Mouse (Mus musculus) regulatory T cell (primary cell): ENCODE measurements around the gene Gstp3.

ENCODE experiments used
- in situ Hi-C: fragments of 300-600 bp; cut with MboI, MseI; formaldehyde crosslinking; loops from one replicate; pipeline ENCODE4 v1.15.1; 2025; ENCODE audit warnings: high pct_unique_total_duplicates

The Gstp3 gene

GRCm38 (mm10) chr19:4059069-4059740 is at the start of gene Gstp3:
Gene Gstp3, minus strand, starts transcription at chr19:4059569.
- in situ Hi-C loops = loop anchor here (5.0 kb wide), 1 partner anchor 33 kb away; no protein-coding TSS in a partner anchor

- in situ Hi-C loops = no loop called here
Observed at GRCm38 (mm10) chr19:4108535-4108934, 49.2 kb upstream of the Gstp3 start.

DNA sequence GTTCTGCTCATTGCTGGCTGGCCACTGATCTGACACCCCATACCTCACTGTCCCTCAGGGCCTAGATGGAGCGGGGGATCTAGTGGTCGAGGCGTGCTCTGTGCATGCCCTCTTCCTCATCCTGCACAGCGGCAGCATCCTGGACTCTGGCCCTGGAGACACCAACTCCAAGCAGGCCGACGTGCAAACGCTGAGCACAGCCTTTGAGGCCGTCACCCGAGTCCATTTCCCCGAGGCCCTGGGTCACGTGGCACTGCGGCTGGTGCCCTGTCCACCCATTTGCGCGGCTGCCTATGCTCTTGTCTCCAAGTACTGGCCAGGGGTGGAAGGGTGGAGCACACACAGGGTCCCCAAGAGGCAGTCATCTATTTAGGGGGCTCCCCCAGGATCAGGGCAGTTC is 47.3 kb upstream of the Gstp3 start:
- in situ Hi-C loops = no loop called here

GRCm38 (mm10) chr19:4104675-4105194 is 45.4 kb upstream of the Gstp3 start:
- in situ Hi-C loops = no loop called here

GRCm38 (mm10) chr19:4103792-4104191 is 44.4 kb upstream of the Gstp3 start:
- in situ Hi-C loops = no loop called here

- in situ Hi-C loops = no loop called here
Observed at GRCm38 (mm10) chr19:4103294-4103693, 43.9 kb upstream of the Gstp3 start.

GRCm38 (mm10) chr19:4102626-4103025 is 43.3 kb upstream of the Gstp3 start:
- in situ Hi-C loops = no loop called here

DNA sequence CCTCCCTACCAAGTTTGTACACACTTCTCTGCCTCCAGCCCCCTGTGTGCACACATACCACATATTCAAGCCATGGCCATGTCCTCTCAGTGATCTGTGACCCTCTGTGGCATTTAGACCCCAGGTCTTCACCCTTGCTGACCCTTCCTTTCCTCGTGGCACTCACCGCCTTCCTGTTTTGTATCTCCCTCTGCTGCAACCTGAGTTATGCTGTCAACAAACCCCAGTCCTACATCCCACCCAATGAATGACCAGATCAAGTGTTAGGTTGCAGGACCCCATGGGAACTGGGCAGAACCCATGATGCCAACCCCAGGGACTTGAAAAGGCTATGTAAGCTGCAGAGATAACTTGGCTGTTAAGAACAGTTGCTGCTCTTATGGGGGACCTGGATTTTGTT is 42.7 kb upstream of the Gstp3 start:
- in situ Hi-C loops = no loop called here

GRCm38 (mm10) chr19:4101466-4101865 is 42.1 kb upstream of the Gstp3 start:
- in situ Hi-C loops = no loop called here

DNA sequence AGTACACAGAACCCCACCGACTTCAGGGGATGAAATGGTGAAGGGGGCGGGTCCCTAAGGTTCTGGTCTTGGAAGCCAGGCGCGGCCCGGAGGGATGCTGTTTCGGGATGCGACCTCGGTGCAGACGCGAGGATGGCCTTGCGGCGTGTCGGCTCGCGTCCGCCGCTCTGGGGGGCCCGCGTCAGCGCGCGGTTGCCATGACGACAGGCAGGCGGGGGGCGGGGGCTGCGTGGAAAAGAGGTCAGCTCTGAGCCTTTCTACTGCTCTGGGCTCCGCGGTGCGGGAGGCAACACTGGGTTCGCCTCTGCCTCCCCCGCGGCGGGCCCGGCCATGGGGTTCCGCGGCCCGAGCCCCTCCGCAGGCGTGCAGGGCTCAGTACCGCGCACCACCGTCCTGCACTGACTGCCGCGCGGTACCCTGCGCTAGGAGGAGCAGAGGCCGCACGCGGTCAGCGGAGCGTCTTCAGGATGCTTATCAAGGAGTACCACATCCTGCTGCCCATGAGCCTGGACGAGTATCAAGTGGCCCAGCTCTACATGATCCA is 41.4 kb upstream of the Gstp3 start:
- in situ Hi-C loops = no loop called here

- in situ Hi-C loops = no loop called here
Observed at GRCm38 (mm10) chr19:4099837-4100717, 40.7 kb upstream of the Gstp3 start, which contains the start of gene Pitpnm1. Gene Pitpnm1, plus strand, starts transcription at chr19:4099998.

- in situ Hi-C loops = no loop called here
Observed at GRCm38 (mm10) chr19:4099056-4099455, 39.7 kb upstream of the Gstp3 start.

DNA sequence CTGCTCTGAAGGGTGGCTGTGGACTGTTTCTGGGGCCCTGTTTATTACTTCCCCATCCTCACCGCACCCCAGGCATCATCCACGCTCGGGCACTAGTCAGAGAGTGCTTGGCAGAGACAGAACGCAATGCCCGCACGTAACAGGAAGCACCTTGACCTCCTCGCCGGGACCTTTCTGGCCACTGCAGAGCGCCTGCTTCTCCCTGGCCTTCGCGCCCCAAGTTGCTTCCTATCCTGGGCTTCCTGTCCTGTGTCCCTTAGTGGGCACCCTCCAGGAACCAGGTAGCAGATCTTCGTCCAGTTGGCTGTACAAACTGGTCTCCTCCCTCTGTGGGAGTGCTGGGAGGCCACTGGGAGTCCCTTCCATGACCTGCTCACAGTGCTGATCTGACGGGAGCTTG is 39.1 kb upstream of the Gstp3 start:
- in situ Hi-C loops = no loop called here

- in situ Hi-C loops = no loop called here
Observed at GRCm38 (mm10) chr19:4097441-4097825, 38.1 kb upstream of the Gstp3 start.

GRCm38 (mm10) chr19:4096642-4097440 is 37.5 kb upstream of the Gstp3 start, which contains the start of gene Cdk2ap2:
Gene Cdk2ap2, plus strand, starts transcription at chr19:4097182.
- in situ Hi-C loops = no loop called here

GRCm38 (mm10) chr19:4095802-4096201 is 36.4 kb upstream of the Gstp3 start:
- in situ Hi-C loops = no loop called here

GRCm38 (mm10) chr19:4094774-4095303 is 35.5 kb upstream of the Gstp3 start:
- in situ Hi-C loops = loop anchor here (5.0 kb wide), 1 partner anchor 38 kb away; the partner anchor contains the start of gene Gstp3

DNA sequence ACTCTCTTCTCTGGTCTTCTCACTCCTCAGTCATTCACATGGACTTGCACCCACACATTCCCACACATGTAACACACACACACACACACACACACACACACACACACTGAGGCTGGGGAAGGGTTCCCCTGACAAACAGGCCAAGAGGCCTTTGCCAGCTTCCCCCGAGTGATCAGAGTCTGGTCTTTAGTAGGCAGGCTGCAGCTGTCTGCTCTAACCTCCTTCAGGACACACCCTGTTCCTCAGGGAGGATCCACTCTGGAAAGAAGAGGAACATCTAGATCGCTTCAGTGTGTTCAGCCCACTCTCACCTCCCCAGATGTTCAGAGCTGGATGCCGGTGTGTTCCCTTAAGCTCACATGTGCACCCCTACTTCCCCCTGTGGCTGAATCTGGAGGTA is 35.0 kb upstream of the Gstp3 start:
- in situ Hi-C loops = loop anchor here (5.0 kb wide), 1 partner anchor 37 kb away; the partner anchor contains the start of gene Gstp3

DNA sequence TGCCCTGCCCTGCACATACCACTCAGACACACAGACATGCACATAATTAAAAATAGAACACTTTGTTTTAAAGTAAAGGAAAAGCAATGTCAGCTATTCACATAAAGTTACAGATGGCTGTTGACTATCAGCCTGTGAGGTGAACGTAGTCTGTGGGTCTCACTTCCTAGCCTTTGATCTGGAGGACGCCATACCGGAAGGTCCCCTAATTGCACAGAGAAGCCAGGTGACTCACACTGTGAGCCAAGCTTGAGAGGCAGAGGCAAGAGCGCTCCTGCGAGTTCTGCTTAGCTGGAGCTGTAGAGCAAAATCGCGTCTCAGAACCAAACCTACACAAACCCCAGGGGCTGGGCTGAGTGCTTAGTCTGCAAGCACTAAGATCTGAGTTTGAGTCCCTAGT is 34.4 kb upstream of the Gstp3 start:
- in situ Hi-C loops = loop anchor here (5.0 kb wide), 1 partner anchor 36 kb away; the partner anchor contains the start of gene Gstp3

DNA sequence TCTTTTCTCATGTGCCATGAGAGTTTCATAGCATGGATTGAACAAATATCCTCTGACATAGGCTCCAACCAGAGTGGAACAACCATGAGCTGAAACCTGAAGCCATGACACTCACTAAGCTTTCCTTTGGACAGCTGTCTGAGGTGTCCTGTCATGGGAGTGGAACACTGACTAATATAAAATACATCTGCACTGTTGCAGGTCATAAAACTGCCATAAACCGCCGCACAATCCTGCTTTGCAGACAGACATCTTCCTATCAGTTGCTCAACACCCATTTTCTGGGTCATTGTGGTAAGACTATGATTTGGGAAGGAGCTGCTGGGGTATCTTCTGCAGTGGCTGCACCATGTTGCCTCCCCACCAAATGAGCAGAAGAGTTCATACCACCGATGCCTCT is 33.4 kb upstream of the Gstp3 start:
- in situ Hi-C loops = loop anchor here (5.0 kb wide), 1 partner anchor 35 kb away; the partner anchor contains the start of gene Gstp3

GRCm38 (mm10) chr19:4091383-4091782 is 32.0 kb upstream of the Gstp3 start:
- in situ Hi-C loops = loop anchor here (5.0 kb wide), 1 partner anchor 34 kb away; the partner anchor contains the start of gene Gstp3
